Mouse (Mus musculus) lung, adult 2 months (tissue): Measurements from ENCODE around the gene H2-T23. TPM values are rescaled to one million over a fixed set of nuclear protein-coding genes. Genes with fewer than 3 reads are reported as not detected.
A peak's percentile ranks its signal among the peaks of the same experiment; 100 is the strongest.
"Not testable (repeated sequence)": the region's sequence is repeated elsewhere in the genome, so short reads cannot be mapped to it uniquely, and the experiment has no call there.

ENCODE experiments used
- DNase-seq: peaks from one replicate; pipeline ENCODE4 v3.0.0; 2022
- H3K4me1 ChIP-seq: fragments of 200-500 bp; 2 replicates; pipeline ENCODE4 v1.6.1; 2011; ENCODE audit warnings: low read length; ENCODE audit not compliant: control insufficient read depth, insufficient read depth
- H3K4me3 ChIP-seq: fragments of 200-500 bp; replicated peaks from 2 replicates; pipeline ENCODE3; 2011; ENCODE audit warnings: low read depth, mild to moderate bottlenecking, control low read depth, low read length; ENCODE audit errors: extremely low read depth
- CTCF ChIP-seq: fragments of 200-500 bp; IDR thresholded peaks from 2 replicates; pipeline ENCODE4 v1.5.1; 2011; ENCODE audit warnings: mild to moderate bottlenecking, low read length, control low read depth; ENCODE audit not compliant: insufficient read depth
- POLR2A ChIP-seq: fragments of 200-500 bp; IDR thresholded peaks from 2 replicates; pipeline ENCODE4 v1.6.1; 2011; ENCODE audit warnings: low read depth, mild to moderate bottlenecking, control low read depth, low read length, borderline replicate concordance; ENCODE audit errors: extremely low read depth
- WGBS: fragments of 180-500 bp; shearing (Covaris S2); methylation state at CpG from one replicate; pipeline ENCODE4 v1.1.7; 2018; 5-methylcytosine and 5-hydroxymethylcytosine counted together
- polyA plus RNA-seq: library from polyadenylated mRNA; depleted of rRNA; stranded (reverse); fragments of >200 nt; gene quantifications from 2 replicates; pipeline ENCODE4 v1.2.3, GENCODE M21; 2012

The H2-T23 gene
- polyA plus RNA-seq, 1 experiment: 180 TPM

DNA sequence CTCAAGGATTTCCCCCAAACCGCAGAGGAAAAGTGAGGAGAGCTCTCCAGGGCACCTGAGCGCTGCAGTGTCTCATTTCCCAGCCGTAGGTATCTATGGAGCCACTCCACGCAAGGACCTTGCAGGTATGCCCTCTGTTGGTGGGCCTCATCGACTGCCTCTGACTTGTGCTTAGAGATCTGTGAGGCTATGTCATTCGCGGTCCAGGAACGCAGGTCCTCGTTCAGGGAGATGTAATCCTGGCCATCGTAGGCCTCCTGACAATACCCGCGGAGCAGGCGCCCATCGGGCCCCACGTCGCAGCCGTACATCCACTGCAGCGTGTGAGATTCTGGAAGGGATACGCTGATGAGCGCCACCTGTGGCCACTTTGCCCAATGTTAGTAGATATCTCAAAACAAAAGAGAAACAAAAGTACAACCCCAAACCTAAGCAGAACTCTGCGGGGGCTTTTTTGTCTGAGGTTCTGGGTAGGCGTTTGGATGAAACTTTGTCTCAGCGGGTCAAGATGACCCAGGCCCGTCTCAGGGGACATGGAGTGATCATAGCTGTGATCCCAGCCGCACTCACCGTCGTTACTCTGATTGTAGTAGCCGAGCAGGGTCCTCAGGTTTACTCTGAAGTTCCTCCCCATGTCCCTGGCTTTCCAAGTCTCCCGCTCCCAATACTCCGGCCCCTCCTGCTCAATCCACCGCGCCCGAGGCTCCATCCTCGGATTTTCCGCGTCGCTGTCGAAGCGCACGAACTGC, 898 bp downstream of the H2-T23 start:
- peak; percentile 23; the same call in 1 of the 2 replicates for TF ChIP-seq CTCF
- under 1% methylated on average over 40 of the region's 40 CpGs for WGBS
- peak; percentile 70 for DNase-seq
- Histone ChIP-seq H3K4me3 (peak overlapping the region; percentile 62), H3K4me1 (peaks cover 12% of the 10 kb centered on the region)

DNA sequence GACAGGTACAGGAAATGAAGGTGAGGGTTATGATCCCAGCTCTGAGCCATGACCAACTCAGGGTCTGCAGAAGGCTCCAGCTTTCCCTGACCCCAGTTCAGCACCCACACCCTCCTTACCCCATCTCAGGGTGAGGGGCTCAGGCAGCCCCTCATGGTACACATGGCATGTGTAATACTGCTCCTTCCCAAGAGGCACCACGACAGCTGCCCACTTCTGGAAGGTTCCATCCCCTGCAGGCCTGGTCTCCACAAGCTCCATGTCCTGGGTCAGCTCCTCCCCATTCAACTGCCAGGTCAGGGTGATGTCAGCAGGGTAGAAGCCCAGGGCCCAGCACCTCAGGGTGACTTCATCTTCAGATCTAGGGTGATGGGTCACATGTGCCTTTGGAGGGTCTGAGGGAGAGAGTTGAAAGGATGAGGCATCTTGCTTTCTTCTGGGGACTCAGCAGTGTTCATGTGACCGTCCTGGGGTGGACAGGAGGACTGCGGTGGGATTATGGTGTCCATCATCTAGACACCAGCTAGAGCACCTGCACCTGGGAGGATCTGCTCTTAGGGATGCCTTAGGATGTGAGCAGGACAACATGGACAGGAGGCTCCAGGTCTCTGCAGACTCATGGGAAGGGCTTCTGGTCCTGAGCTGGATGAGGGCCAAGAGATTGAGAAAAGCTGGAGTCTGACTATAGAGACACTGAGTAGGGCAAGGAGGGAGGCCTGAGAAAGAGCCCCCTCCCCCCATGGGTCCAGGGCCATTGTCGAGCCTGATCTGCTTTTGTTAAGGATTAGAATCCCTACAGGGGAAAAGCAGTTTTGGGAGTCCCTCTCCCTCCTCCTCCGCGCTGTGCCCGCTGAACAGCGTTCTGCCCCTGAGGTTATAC, 1.7 kb downstream of the H2-T23 start:
- peak overlapping the region; percentile 62 for H3K4me3 ChIP-seq
- not testable (repeated sequence) for DNase-seq
- H3K4me1 ChIP-seq: peaks cover 12% of the 10 kb centered on the region
- WGBS: 51% methylated on average over 8 of the region's 8 CpGs

DNA sequence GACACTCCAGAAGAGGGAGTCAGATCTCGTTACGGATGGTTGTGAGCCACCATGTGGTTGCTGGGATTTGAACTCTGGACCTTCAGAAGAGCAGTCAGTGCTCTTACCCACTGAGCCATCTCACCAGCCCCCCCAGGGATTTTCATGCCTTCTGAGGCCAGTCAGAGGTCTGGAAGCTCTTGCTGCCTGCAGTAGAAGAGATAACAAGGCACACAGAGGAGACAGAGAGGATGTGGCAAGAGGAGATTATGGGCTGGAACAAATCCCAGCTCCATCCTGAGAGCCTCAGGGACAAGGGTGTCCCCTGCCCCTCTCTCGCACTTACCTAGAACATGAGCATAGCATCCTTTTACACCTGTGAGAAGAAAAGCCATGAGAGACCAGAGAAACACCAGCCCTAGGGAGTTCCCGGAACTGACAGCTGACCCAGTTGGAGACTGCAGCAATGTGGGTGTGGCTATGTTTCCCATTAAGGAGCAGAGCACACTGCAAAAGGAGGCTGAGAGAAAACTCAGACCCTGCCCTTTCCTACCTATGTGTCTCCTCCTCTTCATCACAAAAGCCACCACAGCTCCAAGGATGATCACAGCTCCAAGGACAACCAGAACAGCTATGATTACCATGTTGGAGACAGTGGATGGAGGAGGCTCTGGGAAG, 2.5 kb downstream of the H2-T23 start:
- not testable (repeated sequence) for DNase-seq, H3K4me3 ChIP-seq
- peaks cover 14% of the 10 kb centered on the region for H3K4me1 ChIP-seq
- 74% methylated on average over 4 of the region's 4 CpGs for WGBS

DNA sequence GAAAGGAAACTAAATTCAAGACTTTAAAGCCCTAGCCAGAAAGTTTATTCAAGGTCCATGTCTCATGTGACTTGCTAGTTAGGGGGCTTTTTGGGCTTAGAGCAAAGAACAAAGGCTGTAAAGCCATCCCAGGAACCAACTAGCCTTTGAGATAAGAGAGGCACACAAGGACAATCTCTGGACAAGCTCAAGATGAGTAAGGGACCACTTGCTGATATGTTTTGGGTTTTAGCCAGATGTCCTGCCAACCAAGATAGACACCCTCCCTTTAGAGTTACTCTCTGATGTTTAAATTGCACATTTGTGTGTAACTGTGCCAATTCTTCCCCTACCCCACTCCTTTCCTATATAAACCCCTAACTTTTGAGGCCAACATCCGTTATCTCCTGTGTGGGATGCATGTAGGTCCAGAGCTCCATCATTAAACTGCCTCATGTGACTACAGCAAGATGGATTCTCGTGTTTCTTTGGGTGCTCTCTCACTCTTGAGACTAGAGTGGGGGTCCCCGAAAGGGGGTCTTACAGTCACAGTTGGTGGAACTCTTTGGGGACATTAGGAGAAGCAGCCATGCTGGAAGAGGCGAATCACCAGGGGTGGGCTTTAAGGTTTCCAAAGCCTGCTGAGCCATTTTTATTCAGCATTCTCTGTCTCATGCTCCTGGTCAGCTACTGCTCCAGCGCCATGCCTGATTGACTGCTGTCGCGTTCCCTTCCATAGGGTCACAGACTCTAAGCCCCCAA, 3.6 kb downstream of the H2-T23 start:
- TF ChIP-seq POLR2A (no peak), CTCF (no peak)
- 92% methylated on average over 7 of the region's 7 CpGs for WGBS
- H3K4me3 ChIP-seq: no peak overlapping the region
- no peak for DNase-seq
- peaks cover 20% of the 10 kb centered on the region for H3K4me1 ChIP-seq

DNA sequence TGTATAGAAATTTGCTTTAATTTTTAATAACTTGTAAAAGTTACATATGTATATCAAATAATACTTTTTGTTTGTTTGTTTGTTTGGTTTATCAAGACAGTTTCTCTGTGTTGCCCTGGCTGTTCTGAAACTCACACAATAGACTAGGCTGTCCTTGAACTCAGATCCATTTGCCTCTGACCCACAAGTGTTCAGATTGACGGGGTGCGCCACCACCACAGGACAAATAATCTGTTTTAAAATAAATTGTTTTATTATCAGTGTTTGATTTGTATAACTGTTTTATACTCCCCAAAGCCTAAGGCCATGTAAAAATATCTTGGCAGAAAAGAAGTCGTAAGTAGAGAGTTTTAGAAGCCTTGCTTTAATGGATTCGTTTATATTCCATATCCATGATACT, 5.0 kb downstream of the H2-T23 start:
- TF ChIP-seq POLR2A (no peak), CTCF (no peak)
- H3K4me1 ChIP-seq: peaks cover 24% of the 10 kb centered on the region
- H3K4me3 ChIP-seq: no peak overlapping the region
- no peak for DNase-seq
- WGBS: 80% methylated on average over 4 of the region's 4 CpGs

DNA sequence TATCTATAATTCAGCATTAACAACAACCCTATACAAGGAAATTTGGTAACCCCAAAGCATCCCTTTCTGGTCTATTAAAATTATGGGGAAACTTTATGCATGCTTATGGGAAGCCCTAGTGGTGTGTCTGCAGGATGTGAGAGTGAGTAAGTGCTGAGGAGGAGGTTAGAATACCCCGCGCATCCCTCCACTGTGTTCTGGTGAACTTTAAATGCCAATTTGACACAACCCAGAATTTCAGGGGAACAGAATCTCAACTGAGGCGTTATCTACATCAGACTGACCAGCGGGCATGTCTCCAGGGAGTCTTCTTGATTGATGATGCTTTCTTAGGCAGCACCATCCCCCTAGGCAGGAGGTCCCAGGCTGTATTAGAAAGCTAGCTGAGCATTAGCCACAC, 6.8 kb downstream of the H2-T23 start:
- H3K4me3 ChIP-seq: no peak overlapping the region
- no peak for TF ChIP-seq CTCF
- no peak for TF ChIP-seq POLR2A
- 71% methylated on average over 4 of the region's 4 CpGs for WGBS
- H3K4me1 ChIP-seq: peaks cover 22% of the 10 kb centered on the region
- no peak for DNase-seq

DNA sequence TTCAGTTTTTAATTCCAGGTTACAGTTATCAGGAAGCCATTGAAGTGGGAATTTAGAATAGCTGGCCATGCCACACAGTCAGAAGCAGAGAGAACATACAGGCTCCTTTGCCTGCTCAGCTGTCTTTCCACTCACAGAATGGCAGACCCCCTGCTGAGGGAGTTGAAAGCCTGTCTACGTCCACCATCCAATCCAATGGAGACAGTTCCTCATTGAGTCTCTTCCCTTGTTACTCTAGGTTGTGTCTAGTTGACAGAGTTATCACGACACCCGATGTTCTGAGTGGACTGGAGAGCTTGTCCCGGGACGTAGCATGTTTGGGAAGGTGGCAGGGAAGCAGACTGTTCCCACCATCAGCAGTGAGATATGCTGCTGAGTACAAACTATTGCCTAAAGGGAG, 7.5 kb downstream of the H2-T23 start:
- peaks cover 17% of the 10 kb centered on the region for H3K4me1 ChIP-seq
- 66% methylated on average over 5 of the region's 5 CpGs for WGBS
- DNase-seq: no peak
- H3K4me3 ChIP-seq: no peak overlapping the region
- TF ChIP-seq CTCF (no peak), POLR2A (no peak)

DNA sequence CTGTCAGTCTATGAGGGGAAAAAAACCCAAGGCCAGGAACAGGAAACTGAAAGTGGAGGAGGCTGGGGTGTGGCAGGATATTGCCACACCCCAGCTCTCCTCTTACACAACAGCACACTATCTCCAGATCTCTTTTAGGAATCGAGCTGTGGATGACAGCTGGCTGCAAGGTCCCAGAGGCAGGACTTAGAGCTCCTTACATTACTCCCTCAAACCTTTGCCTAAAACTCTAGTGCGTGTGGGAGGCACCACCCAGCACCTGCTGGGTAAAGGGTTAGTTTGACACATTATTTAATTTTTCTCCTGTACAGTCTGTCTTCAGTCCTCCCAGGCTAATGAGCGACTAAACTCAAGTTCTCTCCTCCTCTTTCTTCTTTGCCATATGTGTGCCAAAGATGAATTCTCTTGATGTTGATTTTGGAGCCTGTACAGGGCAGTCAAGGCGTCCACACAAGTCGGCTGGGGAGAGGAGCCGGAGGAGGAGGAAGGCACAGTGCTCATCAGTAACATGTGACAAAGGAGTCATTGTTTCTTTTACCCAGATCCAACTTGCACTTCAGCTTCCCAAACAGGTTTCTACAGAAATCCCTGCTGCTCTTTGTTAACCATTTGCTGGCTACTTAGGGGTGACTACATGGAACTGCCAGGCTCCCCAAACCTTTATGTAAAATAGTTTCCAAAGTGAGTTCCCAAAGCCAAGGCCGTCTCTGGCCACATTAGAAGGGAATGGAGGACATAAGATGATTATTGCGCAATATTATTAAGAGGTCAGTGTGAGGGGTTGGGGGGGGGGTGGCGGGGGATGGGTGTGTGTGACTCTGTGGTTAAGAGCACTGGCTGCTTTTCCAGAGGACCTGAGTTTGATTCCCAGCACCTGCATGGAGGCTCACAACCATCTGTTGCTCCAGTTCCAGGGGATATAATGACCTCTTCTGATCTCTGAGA, 8.7 kb downstream of the H2-T23 start:
- peaks cover 17% of the 10 kb centered on the region for H3K4me1 ChIP-seq
- peak; percentile 39 for DNase-seq
- TF ChIP-seq CTCF (no peak), POLR2A (0 out of 2 replicates have a peak, but pooled peaks have one; percentile 17)
- 28% methylated on average over 9 of the region's 9 CpGs for WGBS
- H3K4me3 ChIP-seq: no peak overlapping the region

DNA sequence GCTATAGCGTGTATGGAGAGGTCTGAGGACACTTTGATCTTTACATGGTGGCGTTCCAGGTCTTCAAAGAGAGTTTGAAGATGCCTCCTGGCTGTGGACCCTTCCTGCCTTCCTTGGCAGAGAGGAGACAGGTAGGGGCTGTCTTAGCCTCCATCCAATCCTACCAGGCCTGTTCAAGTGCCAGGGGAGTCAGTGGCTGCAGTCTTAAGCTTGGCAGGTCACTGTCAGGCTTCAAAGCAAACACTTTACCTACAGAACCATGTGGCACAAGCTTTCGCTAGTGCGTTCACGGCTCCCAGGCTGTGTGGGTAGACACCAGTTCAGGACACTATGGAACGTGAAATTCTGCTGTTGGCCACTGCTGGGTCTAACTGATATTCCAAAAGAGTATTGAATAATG, 9.7 kb downstream of the H2-T23 start:
- no peak for DNase-seq
- H3K4me1 ChIP-seq: peaks cover 17% of the 10 kb centered on the region
- TF ChIP-seq POLR2A: no peak
- no peak for TF ChIP-seq CTCF
- WGBS: 88% methylated on average over 6 of the region's 6 CpGs
- H3K4me3 ChIP-seq: no peak overlapping the region
